Mouse (Mus musculus) hindbrain, postnatal 0 days (tissue): ENCODE data around the gene Nt5e. TPM values are rescaled to one million over a fixed set of nuclear protein-coding genes. Genes with fewer than 3 reads are reported as not detected.
"Not testable (repeated sequence)": the region's sequence is repeated elsewhere in the genome, so short reads cannot be mapped to it uniquely, and the experiment has no call there.

Experiments used
- ATAC-seq: fragments of 200-750 bp; cut with Nextera tagmentation; 2 replicates; pipeline ENCODE4 v1.8.0; 2017; ENCODE audit warnings: mild to moderate bottlenecking, moderate TSS enrichment, moderate library complexity
- DNase-seq: peaks from one replicate; pipeline ENCODE4 v3.0.0-alpha.2; 2015; ENCODE audit warnings: low spot score
- H3K27ac ChIP-seq: fragments of 300-500 bp; sonication (generic); 2 replicates; pipeline ENCODE4 v1.5.1; 2014; ENCODE audit warnings: mild to moderate bottlenecking
- H3K27me3 ChIP-seq: fragments of 300-500 bp; sonication (generic); 2 replicates; pipeline ENCODE4 v1.6.1; 2014; ENCODE audit warnings: low read length, mixed read lengths; ENCODE audit not compliant: insufficient read depth
- H3K36me3 ChIP-seq: fragments of 300-500 bp; sonication (generic); 2 replicates; pipeline ENCODE4 v1.6.1; 2014; ENCODE audit warnings: low read length, mixed read lengths; ENCODE audit not compliant: insufficient read depth
- H3K4me1 ChIP-seq: fragments of 300-500 bp; sonication (generic); 2 replicates; pipeline ENCODE4 v1.6.1; 2014; ENCODE audit warnings: antibody characterized with exemption, low read length, mixed read lengths; ENCODE audit not compliant: insufficient read depth
- H3K4me2 ChIP-seq: fragments of 300-500 bp; sonication (generic); 2 replicates; pipeline ENCODE4 v1.6.1; 2014; ENCODE audit warnings: low read depth, mild to moderate bottlenecking, low read length, moderate library complexity, mixed read lengths
- H3K4me3 ChIP-seq: fragments of 300-500 bp; sonication (generic); 2 replicates; pipeline ENCODE4 v1.5.1; 2014; ENCODE audit warnings: low read length
- H3K9ac ChIP-seq: fragments of 300-500 bp; sonication (generic); replicated peaks from 2 replicates; pipeline ENCODE4 v1.6.1; 2014; ENCODE audit warnings: mild to moderate bottlenecking, low read length, moderate library complexity, mixed read lengths
- H3K9me3 ChIP-seq: fragments of 300-500 bp; sonication (generic); 2 replicates; pipeline ENCODE4 v1.6.1; 2016; ENCODE audit warnings: low read length, mixed read lengths
- CTCF ChIP-seq: IDR thresholded peaks from 2 replicates; pipeline ENCODE4 v1.5.1; 2016; ENCODE audit warnings: antibody characterized with exemption, control low read depth, low read depth
- WGBS: fragments of 180-500 bp; shearing (Covaris S2); extraction: QIAGEN DNeasy Blood & Tissue Kit; methylation state at CpG from one replicate; pipeline ENCODE4 v1.1.7; 2014; 5-methylcytosine and 5-hydroxymethylcytosine counted together
- polyA plus RNA-seq: library from polyadenylated mRNA; unstranded; fragments of >200 nt; fragmentation: Nextera tagmentation; extraction: Ambion mirVana; gene quantifications from 2 replicates; pipeline ENCODE4 v1.2.1, GENCODE M21; 2015
- total RNA-seq: library from RNA; depleted of rRNA; stranded (reverse); fragments of >200 nt; gene quantifications from 2 replicates; pipeline ENCODE4 v1.2.3, GENCODE M21; 2014

Nt5e gene
- total and polyA plus RNA-seq, 2 experiments from 2014 or later, result 2.4 to 2.5 TPM

DNA sequence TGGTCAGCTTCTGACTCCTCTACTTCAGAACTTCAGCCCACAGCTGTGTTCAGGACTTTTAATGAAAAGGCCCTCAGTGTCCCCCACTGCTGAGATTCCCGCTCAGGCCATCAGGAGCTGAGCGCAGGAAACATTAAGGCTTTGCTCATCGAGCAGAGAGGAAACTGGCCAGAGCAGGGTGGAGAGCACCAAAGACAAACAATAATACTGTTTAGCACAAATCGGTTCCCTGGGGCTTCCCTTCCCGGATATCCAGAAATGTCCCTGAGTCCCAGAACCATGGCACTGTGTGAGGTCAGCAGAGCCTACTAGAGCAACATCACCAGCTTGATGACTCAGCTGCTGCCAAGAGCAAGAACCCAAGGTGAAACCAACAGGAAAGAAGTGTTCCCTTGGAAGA, 30.7 kb upstream of the Nt5e start:
- Histone ChIP-seq H3K27ac (no peak overlapping the region), H3K4me3 (no peak overlapping the region), H3K36me3 (no peaks in the 10 kb centered on the region), H3K9me3 (no peaks in the 10 kb centered on the region), H3K4me1 (no peaks in the 10 kb centered on the region), H3K9ac (no peak overlapping the region), H3K27me3 (no peaks in the 10 kb centered on the region), H3K4me2 (no peak overlapping the region)
- DNase-seq (no peak), ATAC-seq (0 out of 2 replicates have a peak, but pooled peaks have one; percentile 24)
- 76% methylated on average over 5 of the region's 5 CpGs for WGBS
- TF ChIP-seq CTCF, result no peak

DNA sequence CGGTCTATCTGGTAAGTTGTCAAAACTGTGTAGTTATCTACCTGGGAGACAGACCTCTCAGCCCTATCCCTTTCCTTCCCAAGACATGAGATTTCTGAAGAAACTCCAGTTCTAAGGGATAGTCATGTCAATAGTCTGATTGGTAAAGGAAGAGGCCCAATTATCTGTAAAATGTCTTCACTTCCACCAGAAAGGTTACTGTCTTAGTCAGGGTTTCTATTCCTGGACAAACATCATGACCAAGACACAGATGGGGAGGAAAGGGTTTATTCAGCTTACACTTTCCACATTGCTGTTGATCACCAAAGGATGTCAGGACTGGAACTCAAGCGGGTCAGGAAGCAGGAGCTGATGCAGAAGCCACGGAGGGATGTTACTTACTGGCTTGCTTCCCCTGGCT, 29.8 kb upstream of the Nt5e start:
- not testable (repeated sequence) for H3K4me3 ChIP-seq, H3K9me3 ChIP-seq, H3K27me3 ChIP-seq, H3K36me3 ChIP-seq, DNase-seq, ATAC-seq, H3K9ac ChIP-seq, H3K4me1 ChIP-seq, H3K4me2 ChIP-seq, H3K27ac ChIP-seq
- WGBS, result 83% methylated on average over 3 of the region's 3 CpGs

DNA sequence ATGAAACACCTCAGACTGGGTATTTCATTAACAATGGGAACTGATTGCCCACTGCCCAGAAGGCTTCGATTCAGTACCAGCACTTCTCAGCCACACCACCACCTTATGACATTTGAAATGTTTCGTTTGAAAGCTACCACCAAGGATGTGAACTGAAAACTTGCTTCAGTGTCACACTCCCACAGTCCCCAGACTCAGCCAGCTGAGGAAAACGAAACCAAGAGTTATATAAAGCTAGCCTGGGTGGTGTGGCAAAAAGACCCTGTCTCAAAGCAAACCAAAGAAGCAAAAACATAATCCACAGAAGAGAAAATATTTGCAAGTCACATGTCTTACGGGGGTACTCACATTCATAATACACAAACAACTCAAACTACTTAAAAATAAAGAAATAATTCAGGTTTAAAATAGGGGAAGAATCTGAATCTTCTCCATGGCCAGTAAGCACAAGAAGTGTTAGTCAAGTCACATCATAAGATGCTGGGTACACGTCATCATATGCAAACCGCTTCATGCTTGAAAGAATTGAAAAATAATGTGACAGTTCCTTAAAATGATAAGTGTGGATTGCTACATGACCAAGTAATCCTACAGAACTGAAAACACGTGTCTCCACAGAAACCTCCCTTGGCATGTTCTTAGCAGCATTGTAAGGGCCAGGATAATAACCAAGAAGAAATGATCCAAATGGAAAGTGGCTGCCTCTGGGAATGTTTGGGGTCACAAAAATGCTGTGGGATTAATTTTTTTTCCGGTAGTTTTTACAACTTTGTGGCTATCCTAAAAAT, 28.9 kb upstream of the Nt5e start:
- H3K36me3 ChIP-seq, result no peaks in the 10 kb centered on the region
- TF ChIP-seq CTCF, result no peak
- WGBS, result 83% methylated on average over 8 of the region's 8 CpGs

DNA sequence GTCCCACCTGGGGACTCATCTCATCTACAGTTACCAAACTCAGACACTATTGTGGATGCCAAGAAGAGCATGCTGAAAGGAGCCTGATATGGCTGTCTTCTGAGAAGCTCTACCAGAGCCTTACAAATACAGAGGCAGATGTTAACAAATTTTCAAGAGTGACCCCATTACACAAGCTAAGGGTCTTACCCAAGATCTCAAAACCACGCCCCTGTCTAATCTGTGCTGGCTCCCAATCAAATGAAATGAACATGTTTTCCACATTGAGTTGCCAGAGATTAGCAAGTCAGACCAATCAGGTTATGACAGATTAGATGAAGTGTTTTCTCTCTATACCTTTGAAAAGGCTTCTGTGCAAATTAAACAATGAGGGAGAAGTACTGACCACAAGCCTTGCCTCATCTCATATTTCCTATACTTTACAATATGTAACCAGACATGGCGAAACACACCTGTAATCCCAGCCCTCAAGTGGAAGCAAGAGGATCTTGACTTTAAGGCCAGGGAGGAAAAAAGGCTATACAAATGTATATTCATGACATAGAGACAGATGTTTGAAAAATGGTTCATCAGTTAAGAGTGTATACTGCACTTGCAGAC, 19.9 kb upstream of the Nt5e start:
- Histone ChIP-seq H3K27ac (no peak overlapping the region), H3K27me3 (no peaks in the 10 kb centered on the region), H3K9me3 (no peaks in the 10 kb centered on the region), H3K4me3 (no peak overlapping the region), H3K9ac (no peak overlapping the region), H3K4me2 (no peak overlapping the region), H3K36me3 (no peaks in the 10 kb centered on the region), H3K4me1 (no peaks in the 10 kb centered on the region)
- DNase-seq, result no peak
- no peak for TF ChIP-seq CTCF
- no peak for ATAC-seq
- WGBS, result 93% methylated on average over 2 of the region's 2 CpGs

More for the DNA sequence above, 28.9 kb upstream of the Nt5e start:
- ATAC-seq, result no peak
- Histone ChIP-seq H3K27me3 (no peaks in the 10 kb centered on the region), H3K9ac (no peak overlapping the region), H3K27ac (no peak overlapping the region), H3K4me1 (no peaks in the 10 kb centered on the region), H3K9me3 (no peaks in the 10 kb centered on the region), H3K4me2 (no peak overlapping the region), H3K4me3 (no peak overlapping the region)
- no peak for DNase-seq

DNA sequence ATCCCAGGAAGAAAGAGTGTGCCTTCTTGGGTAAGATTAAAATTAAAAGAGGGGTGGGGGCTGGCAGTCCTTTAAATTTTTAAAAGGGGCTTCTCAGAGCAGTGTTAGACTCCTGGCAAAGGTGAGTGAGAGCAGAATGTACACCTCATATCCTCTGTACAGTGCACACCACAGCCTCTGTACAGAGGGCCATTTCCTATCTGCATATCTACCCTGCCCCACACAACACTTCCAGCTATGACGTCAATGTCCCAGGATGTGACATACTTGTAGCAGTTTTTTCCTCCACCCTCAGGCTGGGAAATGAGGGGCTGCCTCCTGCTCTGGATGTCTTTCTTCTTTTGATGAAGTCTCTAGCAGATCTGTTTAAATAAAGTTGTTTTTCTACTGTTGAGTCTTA, 17.9 kb upstream of the Nt5e start:
- TF ChIP-seq CTCF, result no peak
- Histone ChIP-seq H3K4me3 (no peak overlapping the region), H3K27me3 (no peaks in the 10 kb centered on the region), H3K9me3 (no peaks in the 10 kb centered on the region), H3K36me3 (no peaks in the 10 kb centered on the region), H3K27ac (no peak overlapping the region), H3K9ac (no peak overlapping the region), H3K4me1 (no peaks in the 10 kb centered on the region), H3K4me2 (no peak overlapping the region)
- WGBS, result 70% methylated on average over 1 of the region's 1 CpGs
- DNase-seq (no peak), ATAC-seq (no peak)

DNA sequence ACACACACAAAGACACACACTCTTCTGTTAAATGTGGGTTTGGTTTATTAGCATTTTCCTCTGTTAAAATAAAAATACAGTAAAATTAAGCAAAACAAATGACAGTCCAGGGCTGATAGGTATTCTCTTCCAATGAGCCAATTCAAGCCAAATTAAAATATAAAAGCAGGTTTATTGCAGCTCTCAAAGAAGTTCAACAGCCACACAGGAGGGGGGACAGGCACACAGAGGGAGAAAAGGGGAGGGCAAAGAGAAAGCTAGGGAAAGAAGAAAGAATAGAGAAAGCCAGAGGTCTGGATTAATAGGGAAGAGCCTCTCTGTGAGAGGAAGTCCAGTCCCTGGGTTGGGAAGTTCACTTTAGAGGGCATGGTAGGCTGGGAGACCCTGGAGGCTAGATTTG, 7.8 kb upstream of the Nt5e start:
- Histone ChIP-seq H3K4me1 (no peaks in the 10 kb centered on the region), H3K27me3 (no peaks in the 10 kb centered on the region), H3K27ac (no peak overlapping the region), H3K9ac (no peak overlapping the region), H3K4me2 (no peak overlapping the region), H3K9me3 (no peaks in the 10 kb centered on the region), H3K4me3 (no peak overlapping the region), H3K36me3 (no peaks in the 10 kb centered on the region)
- ATAC-seq (no peak), DNase-seq (no peak)
- no peak for TF ChIP-seq CTCF

DNA sequence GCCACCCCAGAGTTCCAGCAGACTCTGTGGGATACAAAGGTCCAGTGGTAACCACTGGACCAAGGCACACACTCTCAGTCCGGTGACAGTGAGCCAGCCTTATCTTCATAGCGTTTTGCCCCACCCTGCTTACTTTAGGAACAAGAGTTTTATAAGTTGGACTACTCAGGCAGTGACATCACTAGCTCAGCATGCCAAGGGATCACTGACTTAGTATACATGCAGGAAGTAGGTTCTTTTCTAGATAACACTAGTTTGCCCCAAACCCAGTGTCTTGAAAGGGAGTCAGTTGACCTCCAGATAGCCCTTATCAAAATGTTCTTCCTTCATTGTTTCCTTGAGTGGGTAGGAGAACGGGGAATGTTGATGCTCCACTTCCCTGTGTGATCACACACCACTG, 2.4 kb upstream of the Nt5e start:
- ATAC-seq (no peak), DNase-seq (no peak)
- H3K4me2 ChIP-seq, result no peak overlapping the region
- TF ChIP-seq CTCF, result no peak
- H3K4me3 ChIP-seq, result no peak overlapping the region
- H3K27ac ChIP-seq, result no peak overlapping the region
- peaks cover 6% of the 10 kb centered on the region; the same call in 1 of the 2 replicates for H3K4me1 ChIP-seq
- H3K9ac ChIP-seq, result no peak overlapping the region
- 0 out of 2 replicates have a peak, but pooled peaks cover 3% of the 10 kb centered on the region for H3K27me3 ChIP-seq
- no peaks in the 10 kb centered on the region for H3K36me3 ChIP-seq
- 94% methylated on average over 3 of the region's 3 CpGs for WGBS
- no peaks in the 10 kb centered on the region for H3K9me3 ChIP-seq
